ENCODE assay signal across 14 mouse cellular contexts in genomic region chr4:138538084-138538449, GRCm38 (mm10).
DNase-seq lines count a peak whose midpoint lies in the region; ATAC-seq and TF ChIP-seq lines count a peak whose summit lies in the region.
"Had no signal": no experiment of that assay in that cellular context is flagged by ENCODE, and none has a peak within 500 bp of the region (broad histone marks: within the 10 kb centered on the region; RNA-seq: fewer than 3 reads in every experiment).

No protein-coding gene starts in this region.

- peak; percentile 51; the same call in 1 of the 2 replicates for ATAC-seq in neural tube, embryonic 12.5 days (ENCODE audit: low FRiP score, low read depth)
- ATAC-seq in forebrain, postnatal 0 days = peak; percentile 74
- ATAC-seq in midbrain, embryonic 11.5 days (ENCODE audit: low FRiP score) = peak; percentile 27; the same call in 1 of the 2 replicates
- ATAC-seq: intestine, embryonic 15.5 days had no signal

- no peak for DNase-seq in neural tube, embryonic 10.5 days (ENCODE audit: extremely low spot score, low spot score)
- peak; percentile 62 for DNase-seq in forebrain, postnatal 0 days
- DNase-seq in midbrain, embryonic 11.5 days (ENCODE audit: low spot score, missing footprints) = no peak
- no peak for DNase-seq in lung, postnatal 4 days
- DNase-seq in urinary bladder, adult 18-20 months (ENCODE audit: low spot score in 2 of 2) = no peak
- no peak for DNase-seq in thymus, postnatal 4 days
- DNase-seq: heart, postnatal 14 days; lung, adult 18-20 months; thymus, adult 18-20 months had no signal

- no peak overlapping the region for H3K27ac ChIP-seq in neural tube, embryonic 12.5 days
- peak overlapping the region; percentile 87 for H3K27ac ChIP-seq in forebrain, postnatal 0 days (ENCODE audit: low read depth, low read length)
- no peak overlapping the region for H3K27ac ChIP-seq in midbrain, embryonic 11.5 days (ENCODE audit: low read depth, low read length)
- H3K27ac ChIP-seq: embryonic facial prominence, embryonic 10.5 days; intestine, embryonic 15.5 days; kidney, embryonic 15.5 days had no signal

- no peak overlapping the region for H3K4me2 ChIP-seq in neural tube, embryonic 12.5 days (replicated peaks)
- H3K4me2 ChIP-seq in forebrain, postnatal 0 days (ENCODE audit: low read depth) = 0 out of 2 replicates have a peak overlapping the region, but pooled peaks have one; percentile 15
- no peak overlapping the region for H3K4me2 ChIP-seq in midbrain, embryonic 11.5 days
- H3K4me2 ChIP-seq: heart, embryonic 11.5 days; intestine, embryonic 15.5 days; kidney, embryonic 15.5 days had no signal

- no peak overlapping the region for H3K9ac ChIP-seq in neural tube, embryonic 12.5 days
- H3K9ac ChIP-seq in forebrain, postnatal 0 days = no peak overlapping the region; the same call in 1 of the 2 replicates
- H3K9ac ChIP-seq in midbrain, embryonic 11.5 days (ENCODE audit: low read length) = no peak overlapping the region
- H3K9ac ChIP-seq: intestine, embryonic 15.5 days; kidney, embryonic 15.5 days had no signal

- 0 out of 2 replicates have a peak, but pooled peaks cover 4% of the 10 kb centered on the region for H3K27me3 ChIP-seq in neural tube, embryonic 12.5 days (replicated peaks)
- no peaks in the 10 kb centered on the region for H3K27me3 ChIP-seq in forebrain, postnatal 0 days (ENCODE audit: insufficient read depth, low read length)
- H3K27me3 ChIP-seq in midbrain, embryonic 11.5 days (ENCODE audit: control insufficient read depth, insufficient read depth, low read length) = no peaks in the 10 kb centered on the region
- H3K27me3 ChIP-seq: intestine, embryonic 15.5 days; kidney, embryonic 15.5 days had no signal

- H3K9me3 ChIP-seq in neural tube, embryonic 12.5 days = no peaks in the 10 kb centered on the region
- H3K9me3 ChIP-seq in forebrain, postnatal 0 days (ENCODE audit: low read length) = no peaks in the 10 kb centered on the region
- no peaks in the 10 kb centered on the region; the same call in 1 of the 2 replicates for H3K9me3 ChIP-seq in midbrain, embryonic 11.5 days (ENCODE audit: control insufficient read depth, low read length)
- H3K9me3 ChIP-seq: intestine, embryonic 15.5 days; kidney, embryonic 15.5 days had no signal

- H3K36me3 ChIP-seq in neural tube, embryonic 12.5 days = no peaks in the 10 kb centered on the region
- H3K36me3 ChIP-seq in forebrain, postnatal 0 days (ENCODE audit: insufficient read depth) = no peaks in the 10 kb centered on the region
- H3K36me3 ChIP-seq in midbrain, embryonic 11.5 days (ENCODE audit: control insufficient read depth, insufficient read depth, low read length) = no peaks in the 10 kb centered on the region
- H3K36me3 ChIP-seq: embryonic facial prominence, embryonic 10.5 days; intestine, embryonic 15.5 days; kidney, embryonic 15.5 days had no signal

- WGBS in neural tube, embryonic 12.5 days = 47% methylated on average over 4 of the region's 4 CpGs
- 31% methylated on average over 4 of the region's 4 CpGs for WGBS in forebrain, postnatal 0 days
- 66% methylated on average over 4 of the region's 4 CpGs for WGBS in midbrain, embryonic 11.5 days

- no peak for TF ChIP-seq CTCF in forebrain, postnatal 0 days (IDR thresholded peaks at IDR 0.05; ENCODE audit: low read depth)

- H3K4me3 ChIP-seq in neural tube, embryonic 12.5 days = no peak overlapping the region
- H3K4me3 ChIP-seq in forebrain, postnatal 0 days (ENCODE audit: low read depth, low read length) = no peak overlapping the region
- H3K4me3 ChIP-seq in midbrain, embryonic 11.5 days (ENCODE audit: low read depth, low read length) = no peak overlapping the region
- H3K4me3 ChIP-seq: embryonic facial prominence, embryonic 10.5 days; intestine, embryonic 15.5 days; kidney, embryonic 15.5 days had no signal

- peaks cover 17% of the 10 kb centered on the region for H3K4me1 ChIP-seq in neural tube, embryonic 12.5 days
- H3K4me1 ChIP-seq in forebrain, postnatal 0 days (ENCODE audit: insufficient read depth) = peaks cover 19% of the 10 kb centered on the region
- peaks cover 11% of the 10 kb centered on the region for H3K4me1 ChIP-seq in midbrain, embryonic 11.5 days (ENCODE audit: control insufficient read depth, insufficient read depth, low read length)
